Comparison of ENCODE assay signal across 8 mouse cellular contexts in the genomic region with DNA sequence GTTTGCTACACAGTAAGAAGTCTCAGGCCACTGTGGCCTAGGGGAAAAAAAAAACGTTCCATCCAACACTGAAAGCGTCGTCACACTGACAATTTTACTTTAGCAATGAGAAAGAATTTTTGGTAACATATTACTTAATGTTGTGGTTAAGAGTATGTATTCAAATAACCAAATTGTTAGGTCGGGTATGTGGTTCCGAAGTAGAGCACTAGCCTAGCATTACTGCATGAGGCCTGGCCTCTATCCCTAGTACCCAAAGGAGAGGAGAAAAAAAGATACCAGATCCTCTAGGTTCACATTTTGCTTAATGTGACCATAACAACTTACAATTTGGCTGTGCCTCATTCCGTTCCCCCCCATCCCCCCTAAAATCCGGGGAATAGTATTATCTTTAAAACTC. TPM values are rescaled to one million over a fixed set of nuclear protein-coding genes. Genes with fewer than 3 reads are reported as not detected.
DNase-seq lines count a peak whose midpoint lies in the region; ATAC-seq lines count a peak whose summit lies in the region.

No protein-coding gene starts in this region.

- no peaks in the 10 kb centered on the region for H3K9me3 ChIP-seq in heart, embryonic 13.5 days
- no peaks in the 10 kb centered on the region for H3K9me3 ChIP-seq in liver, embryonic 15.5 days (replicated peaks)
- H3K9me3 ChIP-seq in stomach, embryonic 16.5 days (replicated peaks; ENCODE audit: control insufficient read depth, low read length): no peaks in the 10 kb centered on the region

- peak overlapping the region; percentile 97 for H3K9ac ChIP-seq in heart, embryonic 13.5 days
- peak overlapping the region; percentile 92 for H3K9ac ChIP-seq in liver, embryonic 15.5 days
- peak overlapping the region; percentile 96 for H3K9ac ChIP-seq in stomach, embryonic 16.5 days (ENCODE audit: low read length)

- peaks cover 12% of the 10 kb centered on the region for H3K4me1 ChIP-seq in heart, embryonic 13.5 days
- peaks cover 22% of the 10 kb centered on the region for H3K4me1 ChIP-seq in liver, embryonic 15.5 days (replicated peaks)
- peaks cover 7% of the 10 kb centered on the region for H3K4me1 ChIP-seq in stomach, embryonic 16.5 days (ENCODE audit: control insufficient read depth, insufficient read depth, low read length)

- DNase-seq in layer of hippocampus, postnatal 14 days (ENCODE audit: low spot score in 2 of 2): peak; percentile 4 to 7
- DNase-seq in layer of hippocampus, postnatal 36 days: no peak
- peak; percentile 47 for DNase-seq in adipocyte (ENCODE audit: low spot score)
- DNase-seq in cerebellum, adult 9-10 months: no peak

- peak overlapping the region; percentile 89 for H3K4me3 ChIP-seq in heart, embryonic 13.5 days
- peak overlapping the region; percentile 94 for H3K4me3 ChIP-seq in liver, embryonic 15.5 days (replicated peaks)
- peak overlapping the region; percentile 78 for H3K4me3 ChIP-seq in stomach, embryonic 16.5 days (replicated peaks; ENCODE audit: low read length)

- peak overlapping the region; percentile 95 for H3K27ac ChIP-seq in heart, embryonic 13.5 days (replicated peaks)
- peak overlapping the region; percentile 85 for H3K27ac ChIP-seq in liver, embryonic 15.5 days (replicated peaks)
- H3K27ac ChIP-seq in stomach, embryonic 16.5 days (ENCODE audit: low read length): peak overlapping the region; percentile 91

- WGBS in heart, embryonic 13.5 days: 15% methylated on average over 7 of the region's 7 CpGs
- 16% methylated on average over 7 of the region's 7 CpGs for WGBS in liver, embryonic 15.5 days (ENCODE audit: insufficient replicate concordance)
- WGBS in stomach, embryonic 16.5 days: 14% methylated on average over 7 of the region's 7 CpGs

- ATAC-seq in heart, embryonic 13.5 days (ENCODE audit: extremely low read depth, insufficient number of reproducible peaks, low FRiP score, low TSS enrichment): no peak
- no peak for ATAC-seq in liver, embryonic 15.5 days (ENCODE audit: insufficient read depth)
- no peak for ATAC-seq in stomach, embryonic 16.5 days (ENCODE audit: insufficient read depth, low FRiP score)
- no peak for ATAC-seq in activated CD4-positive, CD25-positive, alpha-beta regulatory T cell, adult 4 months

- peak overlapping the region; percentile 96 for H3K4me2 ChIP-seq in heart, embryonic 13.5 days
- peak overlapping the region; percentile 88 for H3K4me2 ChIP-seq in liver, embryonic 15.5 days
- peak overlapping the region; percentile 64 for H3K4me2 ChIP-seq in stomach, embryonic 16.5 days (ENCODE audit: low read depth, low read length)

- H3K27me3 ChIP-seq in heart, embryonic 13.5 days (replicated peaks): no peaks in the 10 kb centered on the region
- no peaks in the 10 kb centered on the region for H3K27me3 ChIP-seq in liver, embryonic 15.5 days
- H3K27me3 ChIP-seq in stomach, embryonic 16.5 days (ENCODE audit: control insufficient read depth, insufficient read depth, low read length): no peaks in the 10 kb centered on the region

- H3K36me3 ChIP-seq in heart, embryonic 13.5 days: no peaks in the 10 kb centered on the region
- H3K36me3 ChIP-seq in liver, embryonic 15.5 days (replicated peaks): no peaks in the 10 kb centered on the region
- no peaks in the 10 kb centered on the region for H3K36me3 ChIP-seq in stomach, embryonic 16.5 days (ENCODE audit: control insufficient read depth, insufficient read depth, low read length)

RNA-seq across cellular contexts. Expression of gene Pdss2, which starts 0.8 kb away (rescaled TPM):
- 10 to 100 TPM; 16.0 to 17.7 TPM for total RNA-seq in layer of hippocampus, postnatal 14 days (2021)
- 10 to 100 TPM; 14.0 to 19.2 TPM for total RNA-seq in layer of hippocampus, postnatal 36 days (2021)
- polyA plus RNA-seq in heart, embryonic 13.5 days (2015; fragmentation: Nextera tagmentation; extraction: Ambion mirVana): 9.7 and 11.4 TPM in 2 replicates
- polyA plus RNA-seq in liver, embryonic 15.5 days (2015; fragmentation: Nextera tagmentation; extraction: Ambion mirVana): 6.7 and 7.6 TPM in 2 replicates
- polyA plus RNA-seq in stomach, embryonic 16.5 days (2015; fragmentation: Nextera tagmentation; extraction: Ambion mirVana): 11.9 and 12.5 TPM in 2 replicates
- polyA plus RNA-seq in activated CD4-positive, CD25-positive, alpha-beta regulatory T cell, adult 4 months (2017; shearing (Covaris generic)): 1 to 10 TPM; 6.1 to 8.2 TPM

RNA-seq across cellular contexts. Expression of gene 9030612E09Rik, which starts 46.0 kb away (rescaled TPM):
- total RNA-seq in layer of hippocampus, postnatal 14 days (2021): 1 to 10 TPM; 1.4 to 2.2 TPM
- 1 to 10 TPM; 1.8 to 1.9 TPM for total RNA-seq in layer of hippocampus, postnatal 36 days (2021)
- 0.52 and 0.64 TPM in 2 replicates for polyA plus RNA-seq in heart, embryonic 13.5 days (2015; fragmentation: Nextera tagmentation; extraction: Ambion mirVana)
- polyA plus RNA-seq in liver, embryonic 15.5 days (2015; fragmentation: Nextera tagmentation; extraction: Ambion mirVana): not detected in 2 replicates
- 0.44 and 0.50 TPM in 2 replicates for polyA plus RNA-seq in stomach, embryonic 16.5 days (2015; fragmentation: Nextera tagmentation; extraction: Ambion mirVana)
- not detected for polyA plus RNA-seq in activated CD4-positive, CD25-positive, alpha-beta regulatory T cell, adult 4 months (2017; shearing (Covaris generic))

RNA-seq across cellular contexts. Expression of gene Sobp, which starts 46.1 kb away (rescaled TPM):
- total RNA-seq in layer of hippocampus, postnatal 14 days (2021): 10 to 100 TPM; 80.1 to 85.0 TPM
- total RNA-seq in layer of hippocampus, postnatal 36 days (2021): 10 to 100 TPM; 83.0 to 84.4 TPM
- polyA plus RNA-seq in heart, embryonic 13.5 days (2015; fragmentation: Nextera tagmentation; extraction: Ambion mirVana): 1.6 and 1.7 TPM in 2 replicates
- 0.03 and 0.09 TPM in 2 replicates for polyA plus RNA-seq in liver, embryonic 15.5 days (2015; fragmentation: Nextera tagmentation; extraction: Ambion mirVana)
- polyA plus RNA-seq in stomach, embryonic 16.5 days (2015; fragmentation: Nextera tagmentation; extraction: Ambion mirVana): 0.67 and 1.0 TPM in 2 replicates
- not detected for polyA plus RNA-seq in activated CD4-positive, CD25-positive, alpha-beta regulatory T cell, adult 4 months (2017; shearing (Covaris generic))

Comparison
In these comparisons a context has a peak if more than half of its experiments do, and no peak if none do; other contexts are left out.
1. DNase-seq: peak in layer of hippocampus, postnatal 14 days (2 of 2) and adipocyte (single experiment); none in layer of hippocampus, postnatal 36 days (0 of 2) and cerebellum, adult 9-10 months (single experiment).
2. Peak in every context shown above with its lines, with median percentiles within 50 percentile points of each other: H3K27ac ChIP-seq, H3K4me2 ChIP-seq, H3K4me3 ChIP-seq and H3K9ac ChIP-seq.